Mouse (Mus musculus): ENCODE results near the gene Scrn3.
A peak's percentile ranks its signal among the peaks of the same experiment; 100 is the strongest.

Scrn3 gene

DNA sequence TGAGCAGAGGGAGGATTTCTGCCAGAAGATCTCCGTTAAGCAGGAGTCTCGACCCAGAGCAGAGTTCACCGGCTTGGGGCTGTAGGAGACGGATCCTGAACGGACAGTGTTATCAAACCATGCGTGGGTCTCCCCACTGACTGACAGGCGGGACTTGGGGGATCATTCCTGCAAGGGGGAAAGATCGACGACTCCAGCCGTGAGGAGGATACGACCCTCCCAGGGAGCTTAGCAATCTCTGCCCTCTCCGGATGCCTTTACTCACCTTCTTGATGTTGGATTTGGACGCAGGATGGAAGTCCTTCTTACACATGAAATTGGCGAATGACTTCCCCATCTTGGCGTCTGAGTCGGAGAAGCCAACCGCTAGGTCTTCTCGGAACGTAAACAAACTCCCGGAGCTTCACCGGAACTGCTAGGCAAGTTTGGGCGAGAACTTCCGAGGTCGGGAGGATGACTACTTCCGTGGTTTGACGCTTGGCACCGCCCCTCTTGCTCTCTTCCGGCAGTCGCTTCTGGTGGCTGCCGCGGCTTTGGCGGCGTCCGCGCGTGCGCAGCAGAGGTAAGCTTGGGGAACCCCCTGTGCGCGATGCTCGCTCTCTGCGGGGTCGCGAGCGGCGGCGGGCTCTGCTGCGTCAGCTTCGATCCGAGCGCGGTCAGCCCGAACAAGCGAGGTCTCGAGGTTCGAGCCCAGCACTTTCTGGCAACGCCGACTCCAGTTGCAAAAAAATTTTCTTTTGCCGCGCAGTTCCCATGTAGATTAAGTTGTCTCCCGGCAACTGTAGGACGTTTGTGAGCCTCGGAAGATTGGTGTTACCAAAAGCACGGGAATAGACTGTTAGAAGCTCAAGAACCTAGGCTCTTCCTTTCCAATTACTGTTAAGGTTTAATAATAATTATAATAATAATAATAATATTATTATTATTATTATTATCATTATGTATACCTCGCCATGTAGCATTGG is at the start of gene Scrn3, which contains the start of gene Cir1:
Scrn3 (plus strand) TSS at position 450 of the 965 bp plus-strand sequence.
Cir1 (minus strand) TSS at position 550 of the 965 bp plus-strand sequence.
- DNase-seq = peak; percentile 100

DNA sequence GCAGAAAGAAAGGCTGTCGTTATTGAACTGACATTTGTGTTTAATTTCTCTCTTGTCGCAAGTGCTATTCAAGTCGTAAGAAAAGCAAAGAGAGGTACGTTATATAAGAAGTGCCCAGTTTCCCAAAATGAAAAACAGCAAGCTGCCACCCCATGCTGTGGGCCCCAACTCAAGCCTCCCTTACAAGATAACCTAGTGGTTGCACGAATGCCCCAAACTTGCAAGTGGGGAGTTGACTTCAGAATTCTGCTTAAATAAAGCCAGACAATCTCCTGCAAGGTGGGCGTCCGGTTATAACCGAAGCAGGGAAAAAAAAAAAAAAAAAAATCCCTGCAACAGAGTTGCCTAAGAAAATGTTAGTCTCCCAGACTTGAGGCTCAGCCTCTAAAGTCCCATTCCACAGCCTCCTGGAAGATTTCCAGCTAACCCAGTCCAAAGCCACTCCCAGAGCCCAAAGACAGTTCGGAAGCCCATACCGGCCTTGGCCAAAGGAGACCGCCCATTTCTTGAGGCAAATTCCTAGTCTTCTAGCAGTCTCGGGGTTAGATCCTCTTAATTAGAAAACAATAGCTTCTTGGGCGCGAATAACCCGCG is 49.1 kb upstream of the Scrn3 start:
- DNase-seq = no peak

DNA sequence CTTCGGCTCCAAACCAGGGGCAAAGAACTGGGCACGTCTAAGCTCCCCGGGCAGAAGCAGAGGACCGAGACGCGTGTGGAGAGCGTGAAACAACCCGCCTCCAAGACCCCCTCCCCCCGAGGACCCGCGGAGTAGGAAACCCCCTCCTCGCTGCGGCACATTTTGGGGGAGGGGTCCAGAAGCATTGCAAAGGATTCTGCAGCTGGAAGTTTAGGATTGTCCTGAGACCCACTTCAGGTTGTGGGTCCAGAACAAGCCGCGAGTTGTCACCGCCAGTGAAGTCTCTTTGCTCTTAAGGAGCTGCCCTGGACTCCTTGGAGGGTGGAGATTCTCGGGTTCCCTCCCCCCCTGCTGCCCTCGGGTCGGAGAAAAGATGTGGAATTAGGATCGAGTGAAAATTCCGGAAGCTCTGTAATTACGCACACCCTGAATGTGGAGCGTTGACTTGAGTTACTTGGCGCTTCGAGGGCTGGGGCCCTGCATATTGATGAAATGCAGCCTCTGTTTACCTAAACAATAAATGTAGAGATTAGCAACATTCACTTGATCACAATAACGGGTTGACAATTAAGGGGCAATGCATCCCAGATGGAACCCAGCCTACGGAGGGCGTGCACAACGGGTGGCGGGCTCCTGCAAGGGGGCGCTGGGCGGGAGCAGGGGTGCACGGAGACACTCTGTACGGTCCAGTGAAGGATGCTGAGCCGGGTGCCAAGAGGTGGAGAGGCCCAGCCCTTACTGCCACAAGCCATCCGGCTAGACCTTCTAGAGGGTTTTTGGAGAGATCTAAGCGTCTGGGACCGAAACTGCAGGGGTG is 48.4 kb upstream of the Scrn3 start:
- DNase-seq = peak; percentile 89

DNA sequence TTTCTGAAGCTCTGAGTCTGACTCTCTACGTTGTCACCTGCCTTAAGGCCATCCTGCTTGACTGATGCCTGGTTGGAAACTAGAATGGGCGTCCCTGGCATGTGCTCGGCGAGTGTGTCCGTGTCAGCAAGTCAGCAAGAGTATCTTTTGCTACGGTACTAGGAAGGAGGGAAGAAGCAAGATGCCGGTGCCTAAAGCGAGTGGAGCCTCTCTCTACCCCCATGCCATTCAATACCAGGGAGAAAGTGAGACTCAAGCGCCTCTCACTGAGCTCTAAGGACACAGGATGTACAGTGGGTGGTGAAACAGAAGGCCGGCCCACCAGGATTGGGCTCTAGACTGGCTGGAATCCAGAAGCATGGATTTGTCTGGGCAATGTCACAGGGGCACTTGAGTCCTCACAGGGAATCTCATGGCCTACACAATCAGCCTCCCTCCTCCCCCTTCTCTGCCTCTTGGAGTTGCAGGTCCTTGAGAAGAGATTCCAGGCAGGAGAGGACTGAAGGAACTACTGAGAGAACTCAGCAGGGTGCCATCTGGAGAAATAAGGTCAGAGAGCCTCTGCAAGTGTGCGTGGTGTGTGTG is 47.7 kb upstream of the Scrn3 start:
- peak; percentile 83 for DNase-seq

DNA sequence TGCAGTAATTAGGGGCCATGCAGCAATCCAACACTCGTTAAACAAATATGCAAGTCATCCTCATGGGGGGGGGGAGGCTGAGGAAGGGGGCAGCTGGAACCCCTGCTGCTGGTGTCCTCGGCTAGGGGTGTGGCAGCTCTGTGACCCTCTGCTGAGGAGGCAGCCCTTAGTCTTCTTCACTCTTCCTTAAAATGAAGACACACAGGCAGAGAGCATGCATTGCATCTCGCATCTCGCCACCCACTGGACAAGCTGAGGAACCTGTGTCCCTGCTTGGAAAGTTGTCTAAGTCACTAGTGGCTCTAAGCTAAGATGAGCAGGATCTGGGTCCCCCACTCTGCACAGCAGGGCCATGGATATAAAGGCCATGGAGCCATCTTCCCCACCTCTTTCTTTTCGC is 46.4 kb upstream of the Scrn3 start:
- DNase-seq = no peak

DNA sequence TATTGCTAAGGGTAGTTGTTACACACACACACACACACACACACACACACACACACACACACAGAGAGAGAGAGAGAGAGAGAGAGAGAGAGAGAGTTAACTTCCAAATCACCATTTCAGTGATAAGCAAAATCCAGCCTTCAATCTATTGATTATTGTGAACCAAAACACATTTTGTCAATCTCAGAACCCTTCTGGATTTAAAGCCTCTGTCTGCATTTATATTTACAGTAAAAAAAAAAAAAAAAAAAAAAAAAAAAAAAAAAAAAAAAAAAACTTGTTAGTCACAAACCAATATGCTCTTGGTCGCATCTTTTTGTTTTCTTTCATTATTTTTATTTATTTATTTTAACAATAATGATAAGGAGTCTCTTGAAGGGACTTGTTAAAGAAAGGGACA is 45.8 kb upstream of the Scrn3 start:
- DNase-seq = no peak

DNA sequence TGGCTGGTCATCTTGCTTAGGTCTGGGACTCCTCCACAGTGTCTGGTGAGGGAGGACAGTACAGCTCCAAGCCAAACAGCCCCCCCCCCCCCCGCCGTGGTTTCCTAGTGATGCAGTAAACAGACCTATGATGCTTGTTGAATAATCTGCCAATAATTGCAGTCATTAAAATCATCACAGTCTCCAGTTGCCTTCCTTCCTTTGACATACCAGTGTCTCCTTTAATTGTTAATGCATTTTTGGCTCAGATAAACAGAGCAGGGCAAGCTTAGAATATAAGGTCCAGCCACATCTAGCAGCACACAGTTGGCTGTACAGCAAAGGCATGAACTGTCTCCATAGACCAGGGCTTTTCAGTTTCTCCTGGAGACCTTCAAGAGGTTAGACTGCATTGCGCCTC is 45.2 kb upstream of the Scrn3 start:
- DNase-seq = no peak

DNA sequence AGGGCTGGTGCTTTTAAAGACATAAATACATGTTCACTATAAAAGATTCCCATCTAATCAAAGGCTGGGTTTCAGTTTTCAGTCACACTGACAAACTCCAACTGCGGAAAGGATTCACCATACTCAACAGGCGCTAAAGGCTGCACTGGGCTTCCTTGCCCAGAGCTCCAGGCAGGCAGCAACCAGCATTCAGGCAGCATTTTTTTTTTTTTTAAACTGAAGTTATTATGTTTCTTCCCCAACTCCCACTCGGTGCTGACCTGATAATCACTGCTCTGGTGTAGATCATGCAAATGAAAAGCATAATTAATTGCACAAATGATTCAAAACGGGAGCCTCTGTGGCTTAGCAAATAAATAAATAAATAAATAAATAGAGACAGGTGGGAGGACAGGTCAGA is 44.6 kb upstream of the Scrn3 start:
- DNase-seq = no peak

DNA sequence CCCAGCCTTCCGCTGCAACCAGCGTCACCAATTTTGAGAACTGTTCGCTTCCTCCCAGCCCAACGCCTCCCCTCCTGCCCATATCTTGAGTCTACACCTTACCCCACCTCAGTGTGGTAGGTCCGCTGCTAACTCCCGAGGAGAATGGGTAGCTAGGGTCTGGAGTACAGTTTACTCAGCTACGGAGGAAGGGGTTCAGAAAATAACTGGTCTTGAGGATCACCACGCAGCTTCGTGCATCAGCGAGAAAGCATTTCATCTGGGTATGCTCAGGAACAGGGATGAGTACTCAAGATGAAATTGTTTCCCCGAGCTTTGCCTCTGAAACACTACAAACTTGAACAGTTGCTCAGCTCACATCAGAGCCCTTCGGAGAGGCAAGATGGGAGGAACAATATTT is 44.1 kb upstream of the Scrn3 start:
- no peak for DNase-seq

DNA sequence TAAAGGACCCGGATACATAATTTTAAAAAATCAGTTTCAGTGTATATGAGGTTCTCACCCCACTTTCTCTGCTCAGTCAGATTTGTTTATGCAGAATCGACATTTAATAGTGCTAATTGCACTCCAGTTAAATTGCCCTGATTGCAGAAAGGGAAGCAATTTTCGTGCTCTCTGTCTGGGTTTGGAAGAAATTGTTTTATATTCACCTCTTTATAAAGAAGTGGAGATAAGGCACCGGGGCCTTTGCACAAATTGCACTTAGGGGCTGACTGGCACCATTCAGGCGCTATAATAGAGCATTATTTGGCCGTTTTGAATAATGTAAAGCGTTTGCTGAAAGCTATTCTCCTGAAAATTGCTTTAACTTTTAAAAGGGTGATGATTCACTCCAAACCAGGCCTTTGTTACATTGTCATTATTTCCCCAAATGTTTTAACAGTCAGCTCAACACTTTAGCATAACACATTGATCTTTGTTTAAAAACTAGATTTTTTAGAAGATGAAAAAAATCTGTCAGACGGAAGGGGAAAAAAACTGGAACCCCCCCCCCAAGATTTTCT is 43.5 kb upstream of the Scrn3 start:
- no peak for DNase-seq

DNA sequence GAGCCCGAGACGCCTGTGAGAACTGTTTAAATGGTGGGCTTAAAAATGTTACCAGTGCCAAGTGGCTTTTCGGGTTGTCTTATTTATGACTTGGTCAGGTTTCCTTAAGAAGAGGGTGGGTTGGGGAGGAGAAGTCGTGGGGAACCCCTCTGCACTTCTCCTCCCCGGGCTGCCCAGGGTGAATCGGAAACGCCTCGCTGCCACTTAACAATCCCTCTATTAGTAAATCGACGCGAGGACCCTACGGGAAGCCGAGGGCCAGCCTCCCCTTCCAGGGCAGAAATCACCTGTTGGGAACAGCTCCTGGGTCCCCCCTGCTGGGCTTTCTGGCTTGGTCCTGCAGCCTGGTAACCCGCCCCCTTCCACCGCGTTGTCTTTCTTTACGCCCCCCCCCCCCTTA is 42.7 kb upstream of the Scrn3 start:
- no peak for DNase-seq

DNA sequence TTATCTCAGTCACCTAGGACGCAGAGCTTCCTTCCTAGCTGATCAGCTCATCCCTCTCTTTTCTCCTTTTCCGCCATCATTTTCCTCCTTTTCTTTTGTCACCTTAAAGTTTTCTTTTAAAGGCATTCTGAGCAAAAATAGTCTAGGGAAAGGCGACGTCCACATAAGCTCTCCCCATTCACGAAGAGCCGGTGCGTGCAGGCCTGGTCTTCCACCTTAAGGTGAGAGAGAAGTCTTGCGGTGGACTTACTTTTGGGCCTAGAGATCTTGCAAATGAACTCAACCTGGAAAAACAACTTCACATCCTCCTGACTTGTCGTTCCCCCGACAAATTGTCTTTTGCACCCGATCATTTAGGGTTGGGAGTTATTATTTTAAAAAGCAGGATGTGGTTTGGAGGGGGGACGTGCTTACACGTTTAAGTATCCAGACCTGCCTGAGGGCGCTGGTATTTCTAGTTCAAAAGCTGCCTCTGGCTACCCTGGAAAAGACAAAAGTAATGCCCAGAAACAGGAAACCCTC is 42.3 kb upstream of the Scrn3 start:
- no peak for DNase-seq

DNA sequence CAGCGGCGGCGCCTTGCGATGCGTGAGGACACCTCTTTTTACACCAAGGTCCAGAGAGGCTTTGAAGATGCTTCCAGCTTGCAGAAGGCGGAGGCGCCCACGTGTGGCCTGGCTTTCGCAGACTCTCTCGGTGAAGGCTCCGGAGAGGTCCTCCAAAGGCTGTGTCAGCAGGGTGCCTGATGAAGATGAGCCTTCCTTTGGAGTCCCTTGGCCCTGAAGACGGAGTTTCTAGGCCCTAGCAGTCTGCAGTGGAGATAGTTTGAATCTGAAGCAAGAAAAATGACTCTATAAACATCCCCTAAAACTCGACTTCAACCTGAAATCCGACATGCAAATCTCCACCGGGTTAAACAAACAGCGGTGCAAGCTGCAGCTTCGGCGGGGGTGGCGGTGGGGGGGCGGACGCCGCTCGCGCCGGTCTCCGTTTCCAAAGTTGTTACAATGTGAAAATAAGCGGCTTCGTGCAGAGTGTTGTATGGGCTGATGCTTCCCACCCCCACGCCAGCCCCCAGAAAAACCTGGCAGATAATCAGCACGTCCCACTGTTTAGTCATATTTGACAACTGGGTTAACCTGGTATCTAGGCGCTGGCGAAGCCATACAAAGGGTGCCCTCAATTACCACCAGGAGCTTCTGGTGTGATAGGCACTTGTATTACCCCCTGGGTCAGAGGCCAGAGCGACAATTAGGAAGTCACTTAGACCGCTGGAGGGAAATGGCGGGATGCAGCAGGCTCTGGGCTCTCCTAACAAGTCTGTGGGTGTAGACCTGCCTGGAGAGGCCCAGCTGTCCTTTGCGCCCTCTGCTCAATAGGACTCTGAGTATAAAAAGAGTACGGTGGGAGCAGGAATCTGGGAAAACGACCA is 41.6 kb upstream of the Scrn3 start:
- DNase-seq = peak; percentile 89

DNA sequence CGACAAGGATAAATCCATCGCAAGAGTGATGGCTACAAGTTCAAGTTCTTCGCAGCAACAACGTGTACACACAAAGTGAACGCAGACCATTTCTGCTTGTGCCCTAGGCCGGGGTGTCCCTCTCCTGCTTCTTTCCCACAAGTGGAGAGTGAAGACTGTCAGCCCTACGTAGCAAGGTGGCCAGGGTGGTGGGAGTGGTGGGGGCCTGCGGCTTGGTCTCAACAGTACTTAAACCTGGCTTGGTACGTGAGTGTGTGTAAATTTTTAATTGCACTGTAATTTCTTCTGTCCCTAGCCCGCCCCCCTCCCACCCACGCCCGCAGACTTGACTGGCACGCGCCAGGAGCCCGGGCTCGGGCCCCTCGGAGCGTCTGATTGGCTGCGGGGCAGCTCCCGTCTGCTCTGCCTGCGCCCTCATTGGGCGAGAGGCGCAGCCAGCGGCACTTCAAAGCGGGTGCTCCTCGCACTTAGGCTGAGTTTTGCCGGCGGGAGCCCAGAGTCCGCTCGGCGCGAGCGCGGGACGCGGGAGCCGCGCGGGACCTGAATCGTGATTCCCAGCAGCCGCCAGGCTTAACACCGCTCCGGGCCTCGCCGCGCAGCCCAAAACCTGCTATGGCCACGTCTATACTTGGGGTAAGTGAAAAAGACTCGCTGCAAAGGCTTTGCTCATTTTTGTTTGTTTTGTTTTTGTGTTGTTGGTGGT is 40.8 kb upstream of the Scrn3 start, which contains the start of gene Sp9:
Sp9 (plus strand) TSS at position 467 of the 703 bp plus-strand sequence.
- DNase-seq = peak; percentile 91

DNA sequence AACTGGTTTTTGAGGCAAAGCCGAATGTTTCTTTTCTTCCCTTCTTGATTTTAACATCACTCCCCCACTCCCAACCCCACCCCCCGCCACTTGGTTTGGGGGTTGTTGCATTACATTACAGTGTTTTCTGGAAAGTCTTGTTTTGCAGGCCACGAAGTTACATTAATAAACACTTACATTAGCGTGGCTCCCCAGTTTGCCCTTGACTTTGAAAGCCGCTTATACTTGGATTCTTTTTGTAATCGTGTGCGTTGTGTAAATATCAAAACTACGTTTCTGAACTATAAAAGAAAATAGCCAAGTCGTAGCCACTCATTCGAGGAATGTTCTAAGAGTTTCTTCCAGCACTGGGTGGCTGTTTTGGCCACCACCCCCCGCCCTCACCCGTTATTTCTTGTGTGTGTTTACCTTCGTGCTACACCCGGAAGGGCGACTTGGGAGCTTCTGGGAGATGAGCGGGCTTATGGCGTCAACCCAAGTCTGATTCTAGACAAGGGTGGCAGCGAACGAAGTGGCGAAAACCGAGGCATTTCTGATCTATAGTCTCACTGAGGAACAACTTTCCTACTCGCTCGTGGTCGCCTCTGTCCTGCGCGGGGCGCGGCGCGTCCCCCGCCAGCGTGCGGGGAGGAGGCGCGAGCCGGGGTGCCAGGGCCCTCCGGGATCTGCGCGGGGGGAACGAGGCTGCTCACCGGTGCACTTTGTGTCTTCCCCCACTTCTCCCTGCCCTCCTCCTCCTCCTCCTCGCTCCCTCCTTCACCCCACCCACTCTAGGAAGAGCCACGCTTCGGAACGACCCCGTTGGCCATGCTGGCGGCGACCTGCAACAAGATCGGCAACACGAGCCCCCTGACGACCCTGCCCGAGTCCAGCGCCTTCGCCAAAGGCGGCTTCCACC is 39.8 kb upstream of the Scrn3 start:
- DNase-seq = peak; percentile 92

DNA sequence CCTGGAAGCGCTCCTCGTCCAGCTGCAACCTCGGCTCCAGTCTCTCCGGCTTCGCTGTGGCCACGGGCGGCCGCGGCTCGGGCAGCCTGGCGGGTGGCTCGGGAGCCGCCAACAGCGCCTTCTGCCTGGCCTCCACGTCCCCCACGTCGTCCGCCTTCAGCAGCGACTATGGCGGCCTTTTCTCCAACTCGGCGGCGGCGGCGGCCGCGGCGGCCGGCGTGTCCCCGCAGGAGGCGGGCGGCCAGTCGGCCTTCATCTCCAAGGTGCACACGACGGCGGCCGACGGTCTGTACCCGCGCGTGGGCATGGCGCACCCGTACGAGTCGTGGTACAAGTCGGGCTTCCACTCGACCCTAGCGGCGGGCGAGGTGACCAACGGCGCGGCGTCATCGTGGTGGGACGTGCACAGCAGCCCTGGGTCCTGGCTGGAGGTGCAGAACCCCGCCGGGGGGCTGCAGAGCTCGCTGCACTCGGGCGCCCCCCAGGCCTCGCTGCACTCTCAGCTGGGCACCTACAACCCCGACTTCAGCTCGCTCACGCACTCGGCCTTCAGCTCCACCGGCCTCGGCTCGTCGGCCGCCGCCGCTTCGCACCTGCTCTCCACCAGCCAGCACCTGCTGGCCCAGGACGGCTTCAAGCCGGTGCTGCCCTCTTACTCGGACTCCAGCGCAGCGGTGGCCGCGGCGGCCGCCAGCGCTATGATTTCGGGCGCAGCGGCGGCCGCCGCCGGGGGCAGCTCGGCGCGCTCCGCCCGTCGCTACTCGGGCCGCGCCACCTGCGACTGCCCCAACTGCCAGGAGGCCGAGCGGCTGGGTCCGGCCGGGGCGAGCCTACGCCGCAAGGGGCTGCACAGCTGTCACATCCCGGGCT is 38.9 kb upstream of the Scrn3 start:
- no peak for DNase-seq

DNA sequence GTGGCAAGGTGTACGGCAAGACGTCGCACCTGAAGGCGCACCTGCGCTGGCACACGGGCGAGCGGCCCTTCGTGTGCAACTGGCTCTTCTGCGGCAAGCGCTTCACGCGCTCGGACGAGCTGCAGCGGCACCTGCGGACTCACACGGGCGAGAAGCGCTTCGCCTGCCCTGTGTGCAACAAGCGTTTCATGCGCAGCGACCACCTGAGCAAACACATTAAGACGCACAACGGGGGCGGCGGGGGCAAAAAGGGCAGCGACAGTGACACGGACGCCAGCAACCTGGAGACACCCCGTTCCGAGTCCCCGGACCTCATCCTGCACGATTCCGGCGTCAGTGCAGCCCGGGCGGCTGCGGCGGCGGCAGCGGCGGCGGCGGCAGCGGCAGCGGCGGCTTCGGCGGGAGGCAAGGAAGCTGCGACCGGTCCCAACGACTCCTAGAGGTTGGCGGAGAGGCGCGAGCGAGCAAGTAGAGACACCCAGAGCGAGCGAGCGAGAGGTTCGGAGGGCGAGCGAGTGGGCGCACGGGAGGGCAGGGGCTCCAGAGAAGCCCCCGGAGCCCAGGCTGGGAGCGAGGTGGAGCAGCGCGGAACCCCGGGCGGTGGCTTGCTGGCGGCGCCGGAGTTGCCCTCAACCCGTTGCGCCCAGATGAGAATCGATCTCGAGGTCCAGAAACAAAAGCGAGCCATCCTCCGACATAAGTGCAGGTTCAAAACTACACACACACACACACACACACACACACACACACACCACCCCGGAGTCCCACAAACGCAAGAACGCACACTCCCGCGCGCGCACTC is 38.1 kb upstream of the Scrn3 start:
- DNase-seq = no peak

Measured in heart, adult 11 months (tissue).